Mouse (Mus musculus) hindbrain, embryonic 15.5 days (tissue): ENCODE results near the gene Brip1. TPM values are rescaled to one million over a fixed set of nuclear protein-coding genes. Genes with fewer than 3 reads are reported as not detected.
"Not testable (repeated sequence)": the region's sequence is repeated elsewhere in the genome, so short reads cannot be mapped to it uniquely, and the experiment has no call there.

Experiments
- ATAC-seq: fragments of 200-750 bp; cut with Nextera tagmentation; 2 replicates; pipeline ENCODE4 v1.8.0; 2017; ENCODE audit warnings: low read depth, moderate number of reproducible peaks, moderate TSS enrichment; ENCODE audit not compliant: low FRiP score
- H3K27ac ChIP-seq: fragments of 300-500 bp; sonication (generic); replicated peaks from 2 replicates; pipeline ENCODE4 v1.5.1; 2015; ENCODE audit warnings: mild to moderate bottlenecking, inconsistent platforms
- H3K27me3 ChIP-seq: fragments of 300-500 bp; sonication (generic); 2 replicates; pipeline ENCODE4 v1.6.1; 2015; ENCODE audit warnings: control low read depth, inconsistent platforms
- H3K36me3 ChIP-seq: fragments of 300-500 bp; sonication (generic); 2 replicates; pipeline ENCODE4 v1.6.1; 2015; ENCODE audit warnings: control low read depth, inconsistent platforms
- H3K4me1 ChIP-seq: fragments of 300-500 bp; sonication (generic); replicated peaks from 2 replicates; pipeline ENCODE4 v1.6.1; 2015; ENCODE audit warnings: control low read depth, inconsistent platforms
- H3K4me2 ChIP-seq: fragments of 300-500 bp; sonication (generic); 2 replicates; pipeline ENCODE4 v1.6.1; 2015; ENCODE audit warnings: moderate library complexity, mild to moderate bottlenecking, inconsistent platforms
- H3K4me3 ChIP-seq: fragments of 300-500 bp; sonication (generic); 2 replicates; pipeline ENCODE4 v1.5.1; 2015; ENCODE audit warnings: mild to moderate bottlenecking, inconsistent platforms
- H3K9ac ChIP-seq: fragments of 300-500 bp; sonication (generic); 2 replicates; pipeline ENCODE4 v1.6.1; 2015; ENCODE audit warnings: inconsistent platforms
- H3K9me3 ChIP-seq: fragments of 300-500 bp; sonication (generic); 2 replicates; pipeline ENCODE4 v1.6.1; 2016; ENCODE audit warnings: control low read depth, inconsistent platforms
- WGBS: fragments of 180-500 bp; shearing (Covaris S2); methylation state at CpG from one replicate; pipeline ENCODE4 v1.1.7; 2015; 5-methylcytosine and 5-hydroxymethylcytosine counted together
- polyA plus RNA-seq: library from polyadenylated mRNA; unstranded; fragments of >200 nt; fragmentation: Nextera tagmentation; extraction: Ambion mirVana; gene quantifications from 2 replicates; pipeline ENCODE4 v1.2.1, GENCODE M21; 2015

Gene Brip1
- polyA plus RNA-seq, 1 experiment from 2014 or later, result 2.6 TPM

GRCm38 (mm10) chr11:86199733-86200132 lies 1.3 kb downstream of the Brip1 start:
- H3K9me3 ChIP-seq, result no peaks in the 10 kb centered on the region
- no peak for ATAC-seq
- WGBS, result 60% methylated on average over 4 of the region's 4 CpGs
- peak overlapping the region; percentile 17; the same call in 1 of the 2 replicates for H3K9ac ChIP-seq
- H3K27me3 ChIP-seq, result no peaks in the 10 kb centered on the region
- H3K36me3 ChIP-seq, result peaks cover 11% of the 10 kb centered on the region
- H3K4me1 ChIP-seq, result peaks cover 17% of the 10 kb centered on the region
- no peak overlapping the region for H3K27ac ChIP-seq
- peak overlapping the region; percentile 92 for H3K4me2 ChIP-seq
- 0 out of 2 replicates have a peak overlapping the region, but pooled peaks have one; percentile 91 for H3K4me3 ChIP-seq

- WGBS, result 84% methylated on average over 7 of the region's 7 CpGs
- H3K4me2 ChIP-seq, H3K36me3 ChIP-seq, ATAC-seq, H3K27ac ChIP-seq, H3K9me3 ChIP-seq, H3K4me1 ChIP-seq, H3K27me3 ChIP-seq, H3K4me3 ChIP-seq, H3K9ac ChIP-seq: not testable (repeated sequence)
These were observed 15.8 kb downstream of the Brip1 start for GRCm38 (mm10) chr11:86185224-86185623.

- H3K9me3 ChIP-seq, result no peaks in the 10 kb centered on the region
- ATAC-seq, result no peak
- H3K27ac ChIP-seq, result no peak overlapping the region
- no peak overlapping the region for H3K9ac ChIP-seq
- 78% methylated on average over 3 of the region's 3 CpGs for WGBS
- no peaks in the 10 kb centered on the region for H3K27me3 ChIP-seq
- no peaks in the 10 kb centered on the region for H3K4me1 ChIP-seq
- no peak overlapping the region for H3K4me3 ChIP-seq
- no peak overlapping the region for H3K4me2 ChIP-seq
- H3K36me3 ChIP-seq, result no peaks in the 10 kb centered on the region
These were observed 25.2 kb downstream of the Brip1 start for GRCm38 (mm10) chr11:86175833-86176232.

- ATAC-seq, result no peak
- H3K9me3 ChIP-seq, result no peaks in the 10 kb centered on the region
- no peak overlapping the region for H3K9ac ChIP-seq
- H3K4me2 ChIP-seq, result no peak overlapping the region
- no peaks in the 10 kb centered on the region for H3K36me3 ChIP-seq
- no peak overlapping the region for H3K27ac ChIP-seq
- 65% methylated on average over 2 of the region's 2 CpGs for WGBS
- no peaks in the 10 kb centered on the region for H3K4me1 ChIP-seq
- no peak overlapping the region for H3K4me3 ChIP-seq
- no peaks in the 10 kb centered on the region for H3K27me3 ChIP-seq
These were observed 26.8 kb downstream of the Brip1 start for GRCm38 (mm10) chr11:86174173-86174572.

GRCm38 (mm10) chr11:86170743-86171142 lies 30.2 kb downstream of the Brip1 start:
- 86% methylated on average over 2 of the region's 2 CpGs for WGBS

GRCm38 (mm10) chr11:86160251-86160650 lies 40.7 kb downstream of the Brip1 start:
- no peaks in the 10 kb centered on the region for H3K9me3 ChIP-seq
- H3K9ac ChIP-seq, result no peak overlapping the region
- 77% methylated on average over 2 of the region's 2 CpGs for WGBS
- no peaks in the 10 kb centered on the region for H3K4me1 ChIP-seq
- no peak overlapping the region for H3K4me3 ChIP-seq
- ATAC-seq, result no peak
- no peaks in the 10 kb centered on the region for H3K36me3 ChIP-seq
- H3K4me2 ChIP-seq, result no peak overlapping the region
- no peaks in the 10 kb centered on the region for H3K27me3 ChIP-seq
- H3K27ac ChIP-seq, result no peak overlapping the region

More at GRCm38 (mm10) chr11:86170743-86171142, 30.2 kb downstream of the Brip1 start:
- Histone ChIP-seq H3K27ac (no peak overlapping the region), H3K36me3 (no peaks in the 10 kb centered on the region), H3K9me3 (no peaks in the 10 kb centered on the region), H3K4me2 (no peak overlapping the region), H3K9ac (no peak overlapping the region), H3K27me3 (no peaks in the 10 kb centered on the region), H3K4me1 (no peaks in the 10 kb centered on the region), H3K4me3 (no peak overlapping the region)
- ATAC-seq, result no peak

GRCm38 (mm10) chr11:86158950-86159349 lies 42.0 kb downstream of the Brip1 start:
- no peaks in the 10 kb centered on the region for H3K36me3 ChIP-seq
- H3K4me3 ChIP-seq, result no peak overlapping the region
- no peaks in the 10 kb centered on the region for H3K9me3 ChIP-seq
- ATAC-seq, result no peak
- 32% methylated on average over 2 of the region's 2 CpGs for WGBS
- no peak overlapping the region for H3K9ac ChIP-seq
- no peak overlapping the region for H3K4me2 ChIP-seq
- no peak overlapping the region for H3K27ac ChIP-seq
- H3K4me1 ChIP-seq, result no peaks in the 10 kb centered on the region
- no peaks in the 10 kb centered on the region for H3K27me3 ChIP-seq

GRCm38 (mm10) chr11:86155638-86156037 lies 45.4 kb downstream of the Brip1 start:
- Histone ChIP-seq H3K4me2 (no peak overlapping the region), H3K36me3 (no peaks in the 10 kb centered on the region), H3K9me3 (no peaks in the 10 kb centered on the region), H3K9ac (no peak overlapping the region), H3K4me3 (no peak overlapping the region), H3K4me1 (no peaks in the 10 kb centered on the region), H3K27ac (no peak overlapping the region), H3K27me3 (no peaks in the 10 kb centered on the region)
- 58% methylated on average over 5 of the region's 5 CpGs for WGBS
- no peak for ATAC-seq

GRCm38 (mm10) chr11:86131324-86131723 lies 69.7 kb downstream of the Brip1 start:
- H3K4me2 ChIP-seq, result no peak overlapping the region
- no peak overlapping the region for H3K9ac ChIP-seq
- H3K4me1 ChIP-seq, result no peaks in the 10 kb centered on the region
- no peak for ATAC-seq
- H3K27ac ChIP-seq, result no peak overlapping the region
- H3K36me3 ChIP-seq, result no peaks in the 10 kb centered on the region
- no peak overlapping the region for H3K4me3 ChIP-seq
- H3K27me3 ChIP-seq, result no peaks in the 10 kb centered on the region
- no peaks in the 10 kb centered on the region for H3K9me3 ChIP-seq
- 89% methylated on average over 3 of the region's 3 CpGs for WGBS

- ATAC-seq, result no peak
- WGBS, result 92% methylated on average over 7 of the region's 7 CpGs
- Histone ChIP-seq H3K4me2 (no peak overlapping the region), H3K4me3 (no peak overlapping the region), H3K9me3 (no peaks in the 10 kb centered on the region), H3K27ac (no peak overlapping the region), H3K27me3 (no peaks in the 10 kb centered on the region), H3K9ac (no peak overlapping the region), H3K4me1 (no peaks in the 10 kb centered on the region), H3K36me3 (no peaks in the 10 kb centered on the region)
These were observed 83.7 kb downstream of the Brip1 start for GRCm38 (mm10) chr11:86117078-86117869.

- H3K27ac ChIP-seq, result no peak overlapping the region
- no peaks in the 10 kb centered on the region for H3K27me3 ChIP-seq
- 100% methylated on average over 1 of the region's 1 CpGs for WGBS
- H3K9me3 ChIP-seq, result no peaks in the 10 kb centered on the region
- no peak overlapping the region for H3K4me3 ChIP-seq
- no peaks in the 10 kb centered on the region for H3K36me3 ChIP-seq
- H3K4me1 ChIP-seq, result no peaks in the 10 kb centered on the region
- H3K9ac ChIP-seq, result no peak overlapping the region
- ATAC-seq, result no peak
- H3K4me2 ChIP-seq, result no peak overlapping the region
These were observed 85.0 kb downstream of the Brip1 start for GRCm38 (mm10) chr11:86115955-86116354.

- WGBS, result 93% methylated on average over 4 of the region's 4 CpGs
- no peaks in the 10 kb centered on the region for H3K4me1 ChIP-seq
- no peak for ATAC-seq
These were observed 93.7 kb downstream of the Brip1 start for GRCm38 (mm10) chr11:86107276-86107675.

GRCm38 (mm10) chr11:86106596-86106995 lies 94.4 kb downstream of the Brip1 start:
- Histone ChIP-seq H3K4me3 (no peak overlapping the region), H3K27ac (no peak overlapping the region), H3K4me1 (no peaks in the 10 kb centered on the region), H3K9ac (no peak overlapping the region), H3K27me3 (no peaks in the 10 kb centered on the region), H3K4me2 (no peak overlapping the region), H3K9me3 (no peaks in the 10 kb centered on the region), H3K36me3 (no peaks in the 10 kb centered on the region)
- ATAC-seq, result no peak

More at GRCm38 (mm10) chr11:86107276-86107675, 93.7 kb downstream of the Brip1 start:
- Histone ChIP-seq H3K9me3 (no peaks in the 10 kb centered on the region), H3K27me3 (no peaks in the 10 kb centered on the region), H3K4me2 (no peak overlapping the region), H3K9ac (no peak overlapping the region), H3K4me3 (no peak overlapping the region), H3K27ac (no peak overlapping the region), H3K36me3 (no peaks in the 10 kb centered on the region)
